Mouse (Mus musculus) MEL-GATA-1-ER (cell line): ENCODE measurements around the gene Abhd2.

ENCODE experiments used
- DNase-seq: peaks from one replicate; pipeline ENCODE4 v3.0.0-alpha.2; 2012; ENCODE audit warnings: low read depth; ENCODE audit errors: extremely low read depth

The Abhd2 gene

DNA sequence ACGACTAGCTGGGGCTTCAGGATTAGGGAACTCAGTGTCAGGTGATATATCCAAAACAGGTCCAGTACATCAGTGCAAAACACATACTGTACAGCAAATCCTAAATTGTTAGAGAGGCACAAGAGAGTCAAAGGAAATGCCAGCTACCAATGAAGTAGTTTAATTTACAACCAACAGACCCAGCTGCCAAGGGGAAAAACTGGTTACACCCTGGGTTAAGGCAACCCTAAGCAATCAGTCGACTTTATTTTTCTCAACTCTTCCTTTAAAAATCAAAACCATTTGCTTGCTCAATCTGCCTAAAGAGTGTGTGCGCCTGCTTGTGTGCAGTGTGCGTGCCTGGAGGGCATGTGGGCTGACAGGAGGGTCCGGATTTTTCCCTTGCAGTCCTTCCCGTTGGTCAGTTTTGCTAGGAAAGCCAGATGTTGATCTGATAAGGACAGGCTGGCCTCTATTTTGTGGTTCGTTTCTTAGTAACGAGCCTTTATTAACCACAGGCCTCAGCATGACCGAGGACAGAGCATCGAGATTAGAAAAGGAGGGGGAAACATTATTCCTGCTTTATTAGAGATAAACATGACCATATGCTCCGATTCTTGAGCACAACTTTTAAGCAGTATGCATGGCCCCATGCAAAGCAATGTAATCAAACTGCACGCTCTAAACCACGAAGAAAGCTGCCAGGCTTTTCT is 45.3 kb downstream of the Abhd2 start:
- no peak for DNase-seq

- DNase-seq, result no peak
Observed at GRCm38 (mm10) chr7:79323855-79324254, 50.9 kb downstream of the Abhd2 start.

GRCm38 (mm10) chr7:79328769-79329168 is 55.8 kb downstream of the Abhd2 start:
- DNase-seq, result no peak

DNA sequence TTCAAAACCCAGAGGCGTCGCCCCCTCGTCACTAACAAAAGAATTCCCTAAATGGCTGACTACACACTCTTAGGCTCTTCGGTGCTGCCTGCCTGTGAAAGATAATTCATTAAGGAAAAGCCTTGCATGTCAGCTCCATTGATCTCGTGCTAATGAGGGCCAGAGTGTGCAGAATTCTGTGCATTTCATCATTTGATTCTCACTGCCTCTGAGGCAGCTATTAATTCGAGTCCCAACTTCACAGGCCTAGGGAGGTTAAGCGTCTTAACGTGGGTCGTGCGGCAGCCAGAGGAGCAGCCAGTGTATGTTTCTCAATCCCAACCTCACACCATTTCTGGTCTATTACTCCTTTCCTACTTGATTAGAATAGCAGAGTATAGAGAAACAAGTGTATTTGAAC is 58.2 kb downstream of the Abhd2 start:
- no peak for DNase-seq

DNA sequence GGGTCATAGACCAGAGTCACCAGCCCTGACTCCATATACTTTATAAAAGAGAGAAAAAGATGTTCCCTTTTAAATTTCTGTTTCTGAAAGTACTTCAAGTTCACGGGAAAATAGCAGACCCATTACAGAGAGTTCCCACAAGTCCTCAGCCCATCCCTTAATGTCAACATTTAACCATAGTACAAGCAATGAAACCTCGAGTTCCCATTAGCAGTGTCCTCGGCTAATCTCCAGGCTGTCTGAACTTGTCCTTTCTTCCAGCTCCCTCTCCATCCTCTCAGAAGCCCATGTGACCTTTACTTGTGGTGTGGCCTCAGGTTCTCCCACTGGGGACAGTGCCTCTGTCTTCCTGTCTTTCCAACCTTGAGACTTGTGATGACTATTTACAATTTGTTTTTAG is 60.4 kb downstream of the Abhd2 start:
- DNase-seq, result no peak

- DNase-seq, result no peak
Observed at GRCm38 (mm10) chr7:79336362-79336910, 63.4 kb downstream of the Abhd2 start.

DNA sequence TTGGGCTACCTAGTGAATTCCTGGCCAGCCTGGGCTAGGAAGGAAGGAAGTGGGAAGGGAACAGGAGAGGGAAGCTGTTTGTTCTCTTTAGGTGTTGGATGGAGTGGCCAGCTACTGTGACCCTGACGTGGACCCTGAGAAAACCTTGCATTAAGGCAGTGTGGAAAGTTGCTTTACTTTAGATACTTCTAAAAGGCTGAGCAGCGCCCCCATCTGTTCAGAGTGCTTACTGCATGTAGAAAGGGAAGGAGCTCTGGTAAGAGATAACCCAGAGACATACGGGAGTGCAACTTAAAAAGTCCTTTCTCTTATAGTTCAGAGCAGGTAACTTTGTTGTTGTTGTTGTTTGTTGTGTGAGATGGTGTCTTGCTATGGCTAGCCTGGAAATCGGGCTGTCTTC is 72.9 kb downstream of the Abhd2 start:
- DNase-seq, result no peak

DNA sequence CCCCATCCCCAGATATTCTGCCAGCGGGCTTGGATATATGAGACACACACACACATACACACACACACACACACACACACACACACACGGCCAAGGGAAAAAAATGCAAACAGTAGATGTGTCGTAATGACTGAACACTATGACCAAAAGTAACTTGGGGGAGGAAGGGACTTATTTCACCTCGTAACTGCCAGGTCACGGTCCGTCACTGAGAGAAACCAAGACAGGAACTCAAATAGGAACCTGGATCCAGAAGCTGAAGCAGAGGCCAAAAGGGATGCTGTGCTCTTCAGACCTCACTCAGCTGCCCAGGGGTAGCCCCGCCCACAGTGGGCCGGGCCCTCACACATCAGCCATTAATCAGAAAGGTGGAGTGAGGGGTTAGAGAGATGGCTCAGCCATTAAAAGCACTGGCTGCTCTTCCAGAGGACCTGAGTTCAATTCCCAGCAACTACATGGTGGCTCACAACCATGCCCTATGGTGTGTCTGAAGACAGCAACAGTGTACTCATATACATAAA is 73.6 kb downstream of the Abhd2 start:
- no peak for DNase-seq

GRCm38 (mm10) chr7:79347108-79347813 is 74.3 kb downstream of the Abhd2 start:
- DNase-seq, result no peak

DNA sequence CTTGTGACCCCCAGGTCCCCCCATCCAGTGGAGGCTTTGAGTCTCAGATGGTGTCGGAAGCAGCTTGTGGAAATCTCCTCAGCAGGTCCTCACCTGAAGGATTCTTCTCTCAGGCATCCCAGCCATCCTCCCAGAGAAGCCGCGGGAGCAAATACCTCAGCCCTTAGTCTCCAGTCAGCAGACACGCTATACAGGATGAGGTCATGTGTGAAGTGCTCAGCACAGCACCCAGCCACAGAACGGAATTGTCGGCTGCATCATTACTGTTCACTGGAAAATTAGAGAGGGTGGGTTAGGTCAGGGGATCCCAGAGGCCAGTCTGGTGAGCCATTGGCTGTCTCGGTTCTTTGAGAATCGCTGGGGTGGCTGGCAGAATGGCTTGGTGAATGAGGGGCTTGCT is 75.8 kb downstream of the Abhd2 start:
- DNase-seq, result no peak

- peak; percentile 67 for DNase-seq
Observed at GRCm38 (mm10) chr7:79349738-79350386, 76.9 kb downstream of the Abhd2 start.

GRCm38 (mm10) chr7:79358350-79359182 is 85.6 kb downstream of the Abhd2 start:
- peak; percentile 97 for DNase-seq

- DNase-seq, result no peak
Observed at GRCm38 (mm10) chr7:79359183-79359435, 86.1 kb downstream of the Abhd2 start.

DNA sequence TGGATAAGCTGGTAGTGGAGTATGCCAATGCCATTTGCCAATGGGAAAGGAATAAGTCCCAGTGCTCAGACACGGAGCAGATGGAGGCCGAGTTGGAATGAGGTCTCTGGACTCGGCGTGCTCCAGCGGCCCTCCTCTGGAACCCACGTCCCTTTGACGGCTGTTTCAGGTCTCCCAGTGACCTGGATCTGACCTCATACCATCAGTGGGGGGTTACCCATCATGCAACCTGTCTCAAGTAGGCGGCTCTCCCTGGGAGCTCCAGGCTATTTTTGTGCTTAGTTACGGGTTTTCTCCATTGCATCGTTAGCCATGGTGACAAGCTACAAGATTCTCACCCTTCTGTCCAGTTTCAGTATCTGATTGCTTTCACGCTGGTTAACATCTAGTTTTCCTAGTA is 87.1 kb downstream of the Abhd2 start:
- DNase-seq, result no peak

GRCm38 (mm10) chr7:79362208-79362607 is 89.2 kb downstream of the Abhd2 start:
- DNase-seq, result no peak

- no peak for DNase-seq
Observed at GRCm38 (mm10) chr7:79362830-79363229, 89.8 kb downstream of the Abhd2 start.

DNA sequence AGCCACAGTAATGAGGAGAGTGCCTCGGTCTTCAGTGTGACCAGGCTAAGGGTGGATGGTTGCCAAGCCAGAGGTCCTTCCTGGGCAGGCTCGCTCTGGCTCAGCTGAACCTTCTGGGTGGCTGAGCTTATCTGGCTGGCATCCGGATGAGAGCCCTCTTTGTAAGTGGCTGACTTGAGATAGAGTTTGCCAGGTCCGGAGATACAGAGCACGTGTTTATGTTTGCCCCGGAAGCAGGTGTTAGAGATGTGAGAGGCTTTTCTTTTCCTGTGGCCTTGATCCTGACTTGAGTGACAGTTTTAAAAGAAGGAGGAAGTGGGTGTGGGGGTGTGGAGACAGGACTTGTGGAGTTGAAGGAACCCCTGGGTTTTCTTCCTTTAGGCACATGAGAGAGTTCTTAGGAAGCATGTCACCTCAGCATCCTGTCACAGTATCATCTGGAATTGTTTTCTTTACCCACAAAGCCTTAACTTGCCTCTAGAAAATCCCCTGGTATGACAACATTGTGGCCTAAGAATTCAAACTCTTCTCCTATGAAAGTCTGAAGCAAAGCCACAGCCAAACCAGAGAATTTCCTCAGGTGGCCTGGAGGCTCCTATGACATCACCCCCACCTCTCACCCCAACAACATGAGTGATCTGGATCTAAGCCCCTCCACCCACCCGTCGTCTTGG is 90.5 kb downstream of the Abhd2 start:
- peak; percentile 76 for DNase-seq

GRCm38 (mm10) chr7:79368664-79369063 is 95.7 kb downstream of the Abhd2 start:
- DNase-seq, result no peak

DNA sequence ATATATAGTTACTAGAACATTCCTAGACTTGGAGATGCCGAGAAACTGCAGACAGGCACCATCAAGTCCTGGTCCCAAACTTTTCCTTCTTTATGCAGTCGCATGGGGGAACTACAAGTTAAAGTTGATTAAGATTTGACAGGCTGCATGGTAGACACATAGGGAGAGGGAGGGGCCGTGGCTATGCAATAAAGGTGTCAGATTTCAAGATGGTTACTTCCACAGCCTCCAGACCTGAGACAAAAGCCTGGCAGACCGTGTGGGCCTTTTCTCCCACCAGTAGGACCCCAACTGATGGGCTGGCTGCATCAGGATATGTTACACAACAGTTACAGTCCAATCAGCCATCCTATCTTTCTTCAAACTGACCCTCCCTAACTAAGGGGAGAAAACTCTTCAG is 96.4 kb downstream of the Abhd2 start:
- no peak for DNase-seq

- no peak for DNase-seq
Observed at GRCm38 (mm10) chr7:79371321-79371879, 98.4 kb downstream of the Abhd2 start.

DNA sequence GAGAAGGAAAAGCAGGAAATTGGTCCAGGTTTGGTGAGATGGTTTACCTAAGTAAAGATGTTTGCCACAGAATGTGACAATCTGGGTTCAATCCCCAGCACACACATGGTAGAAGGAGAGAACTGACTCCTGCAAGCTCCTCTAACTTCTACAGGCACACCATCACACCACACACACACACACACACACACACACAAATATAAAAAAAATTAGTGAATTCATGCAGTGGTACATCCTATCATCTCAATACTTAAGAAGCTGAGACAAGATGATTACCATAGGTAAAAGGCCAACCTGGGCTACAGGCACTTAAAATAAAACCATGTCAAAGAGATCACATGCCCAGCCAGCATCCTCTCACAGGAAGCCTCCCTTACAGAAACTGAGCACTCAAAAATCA is 101.0 kb downstream of the Abhd2 start:
- no peak for DNase-seq
